Mouse (Mus musculus): ENCODE measurements around the gene Nasp.
A peak's percentile ranks its signal among the peaks of the same experiment; 100 is the strongest.
"Not testable (repeated sequence)": the region's sequence is repeated elsewhere in the genome, so short reads cannot be mapped to it uniquely, and the experiment has no call there.

Nasp gene

GRCm38 (mm10) chr4:116627722-116628662 lies at the start of gene Nasp:
Gene Nasp (minus strand): TSS chr4:116627941.
- DNase-seq (ENCODE audit: low spot score in 2 of 2), result peak; percentile 65 to 67

GRCm38 (mm10) chr4:116676027-116676426 lies 48.3 kb upstream of the Nasp start:
- no peak for DNase-seq (ENCODE audit: low spot score in 2 of 2)

GRCm38 (mm10) chr4:116674761-116675160 lies 47.0 kb upstream of the Nasp start:
- not testable (repeated sequence) for DNase-seq (ENCODE audit: low spot score in 2 of 2)

GRCm38 (mm10) chr4:116672785-116673184 lies 45.0 kb upstream of the Nasp start:
- peak in 1 of 2 experiments; percentile 31 for DNase-seq (ENCODE audit: low spot score in 2 of 2)

- no peak for DNase-seq (ENCODE audit: low spot score in 2 of 2)
Measured at GRCm38 (mm10) chr4:116669291-116669690, 41.5 kb upstream of the Nasp start.

GRCm38 (mm10) chr4:116668145-116668544 lies 40.4 kb upstream of the Nasp start:
- no peak for DNase-seq (ENCODE audit: low spot score in 2 of 2)

GRCm38 (mm10) chr4:116666625-116667024 lies 38.9 kb upstream of the Nasp start:
- DNase-seq (ENCODE audit: low spot score in 2 of 2), result no peak

- DNase-seq (ENCODE audit: low spot score in 2 of 2), result no peak
Measured at GRCm38 (mm10) chr4:116661998-116662397, 34.3 kb upstream of the Nasp start.

- no peak for DNase-seq (ENCODE audit: low spot score in 2 of 2)
Measured at GRCm38 (mm10) chr4:116660829-116661228, 33.1 kb upstream of the Nasp start.

GRCm38 (mm10) chr4:116659916-116660315 lies 32.2 kb upstream of the Nasp start:
- not testable (repeated sequence) for DNase-seq (ENCODE audit: low spot score in 2 of 2)

GRCm38 (mm10) chr4:116659474-116659873 lies 31.7 kb upstream of the Nasp start:
- no peak for DNase-seq (ENCODE audit: low spot score in 2 of 2)

GRCm38 (mm10) chr4:116657971-116658370 lies 30.2 kb upstream of the Nasp start:
- no peak for DNase-seq (ENCODE audit: low spot score in 2 of 2)

GRCm38 (mm10) chr4:116655658-116656057 lies 27.9 kb upstream of the Nasp start:
- DNase-seq (ENCODE audit: low spot score in 2 of 2), result no peak

GRCm38 (mm10) chr4:116655100-116655499 lies 27.4 kb upstream of the Nasp start:
- DNase-seq (ENCODE audit: low spot score in 2 of 2), result no peak

GRCm38 (mm10) chr4:116653228-116653627 lies 25.5 kb upstream of the Nasp start:
- peak in 1 of 2 experiments; percentile 47 for DNase-seq (ENCODE audit: low spot score in 2 of 2)

GRCm38 (mm10) chr4:116651797-116652135 lies 24.0 kb upstream of the Nasp start:
- DNase-seq (ENCODE audit: low spot score in 2 of 2), result no peak

GRCm38 (mm10) chr4:116650924-116651796 lies 23.4 kb upstream of the Nasp start, which contains the start of gene Akr1a1:
Gene Akr1a1 (minus strand): TSS chr4:116651680.
- peak; percentile 89 to 91 for DNase-seq (ENCODE audit: low spot score in 2 of 2)

GRCm38 (mm10) chr4:116650365-116650764 lies 22.6 kb upstream of the Nasp start:
- no peak for DNase-seq (ENCODE audit: low spot score in 2 of 2)

- DNase-seq (ENCODE audit: low spot score in 2 of 2), result no peak
Measured at GRCm38 (mm10) chr4:116649411-116649810, 21.7 kb upstream of the Nasp start.

- DNase-seq (ENCODE audit: low spot score in 2 of 2), result no peak
Measured at GRCm38 (mm10) chr4:116645624-116646023, 17.9 kb upstream of the Nasp start.

GRCm38 (mm10) chr4:116644326-116644725 lies 16.6 kb upstream of the Nasp start:
- DNase-seq (ENCODE audit: low spot score in 2 of 2), result no peak

- no peak for DNase-seq (ENCODE audit: low spot score in 2 of 2)
Measured at GRCm38 (mm10) chr4:116642071-116642470, 14.3 kb upstream of the Nasp start.
